Mouse (Mus musculus) megakaryocyte-erythroid progenitor cell, adult 5-6 weeks (primary cell): ENCODE measurements around the gene Pcdh15. TPM values are rescaled to one million over a fixed set of nuclear protein-coding genes. Genes with fewer than 3 reads are reported as not detected.

ENCODE experiments used
- ATAC-seq: replicated peaks from 2 replicates; pipeline ENCODE4 v1.8.0; 2016; ENCODE audit warnings: mild to moderate bottlenecking, inconsistent platforms; ENCODE audit not compliant: severe bottlenecking, poor library complexity, low FRiP score, low TSS enrichment
- total RNA-seq, 2 experiments: library from RNA; stranded (forward) in 1 of 2; stranded (reverse) in 1 of 2; fragments of 200-1000, 215-1000 nt in 1 of 2; fragments of >200 nt in 1 of 2; fragmentation: Nextera tagmentation in 1 of 2; gene quantifications; 2 replicates each; pipeline ENCODE4 v1.2.3; 2014 to 2017

The Pcdh15 gene
- total RNA-seq, 2 experiments from 2014 or later, result not detected

GRCm38 (mm10) chr10:73921579-73921978 is 822.4 kb downstream of the Pcdh15 start:
- no peak for ATAC-seq

- no peak for ATAC-seq
Measured at GRCm38 (mm10) chr10:73928672-73929071, 829.5 kb downstream of the Pcdh15 start.

GRCm38 (mm10) chr10:73929718-73930117 is 830.6 kb downstream of the Pcdh15 start:
- no peak for ATAC-seq

GRCm38 (mm10) chr10:73931185-73931584 is 832.0 kb downstream of the Pcdh15 start:
- ATAC-seq, result no peak

DNA sequence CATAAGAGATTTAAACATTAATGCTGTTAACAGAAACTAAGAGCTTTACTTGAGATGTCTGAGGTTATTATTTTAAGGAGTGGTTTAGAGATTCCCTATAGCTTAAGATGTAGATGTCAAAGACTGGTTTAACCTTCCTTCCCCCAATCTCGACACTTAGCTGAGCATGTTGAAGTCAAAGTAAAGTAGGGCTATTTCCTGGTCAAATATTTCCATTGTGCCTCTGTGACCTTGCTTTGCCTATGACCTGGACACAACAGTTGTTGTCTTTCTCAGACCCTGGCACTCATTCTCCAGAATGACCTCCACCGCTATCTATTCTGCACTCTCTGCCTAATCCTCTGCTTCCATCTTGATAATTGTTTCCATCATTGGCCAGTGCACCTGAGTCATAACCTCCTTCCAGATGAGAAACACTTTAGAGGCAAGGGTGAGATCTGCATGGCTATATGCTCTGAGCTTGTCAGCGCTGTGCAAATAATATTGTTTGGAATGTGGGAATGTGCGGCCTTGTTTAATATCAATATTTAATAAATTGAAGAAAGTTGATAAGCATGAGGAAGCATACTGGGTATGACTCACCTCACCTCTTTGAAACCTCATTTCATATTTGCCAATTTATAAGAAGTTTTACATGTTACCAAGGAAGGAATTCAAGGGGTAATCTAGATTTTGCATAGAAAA is 833.0 kb downstream of the Pcdh15 start:
- no peak for ATAC-seq

GRCm38 (mm10) chr10:73936121-73936520 is 837.0 kb downstream of the Pcdh15 start:
- no peak for ATAC-seq

GRCm38 (mm10) chr10:73938989-73939388 is 839.8 kb downstream of the Pcdh15 start:
- ATAC-seq, result no peak

GRCm38 (mm10) chr10:73947799-73948198 is 848.7 kb downstream of the Pcdh15 start:
- no peak for ATAC-seq

DNA sequence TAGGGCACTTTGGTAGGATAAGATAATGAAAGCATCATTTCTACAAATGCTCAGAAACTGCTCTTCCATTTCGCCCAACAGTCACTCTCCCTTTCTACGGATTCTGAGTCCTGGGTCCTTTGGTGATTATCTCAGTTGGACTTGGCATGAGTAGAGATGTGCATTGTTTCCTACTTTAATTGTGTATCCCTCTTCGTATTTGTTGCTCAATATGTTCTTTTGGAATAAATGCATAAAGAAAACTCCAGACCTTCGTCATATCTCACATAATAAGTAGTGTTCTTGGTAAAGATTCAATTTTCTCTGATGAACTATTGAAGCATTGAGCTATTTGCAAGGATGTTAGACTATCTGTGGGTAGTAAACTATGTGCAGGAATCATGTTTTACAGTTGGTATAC is 854.2 kb downstream of the Pcdh15 start:
- no peak for ATAC-seq

GRCm38 (mm10) chr10:73984057-73984456 is 884.9 kb downstream of the Pcdh15 start:
- no peak for ATAC-seq

DNA sequence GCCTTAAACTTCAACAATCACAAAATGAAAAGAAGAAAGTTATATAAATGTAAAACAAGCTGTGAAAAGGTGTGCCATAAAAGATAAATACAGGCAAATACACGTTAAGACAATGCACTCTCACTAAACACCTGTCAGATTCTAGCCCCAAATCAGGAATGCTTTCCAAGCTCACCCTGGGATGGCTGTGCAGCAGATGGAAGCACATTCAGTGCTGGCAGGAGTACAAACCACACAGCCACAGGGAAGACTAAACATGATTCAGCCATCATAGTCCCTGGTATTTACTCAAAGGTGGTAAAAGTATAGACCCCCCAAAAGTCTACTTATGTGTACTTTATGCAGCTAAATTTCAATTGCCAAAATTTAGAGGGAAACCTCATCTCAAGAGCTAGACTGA is 909.7 kb downstream of the Pcdh15 start:
- no peak for ATAC-seq

GRCm38 (mm10) chr10:74023091-74023490 is 923.9 kb downstream of the Pcdh15 start:
- ATAC-seq, result no peak

DNA sequence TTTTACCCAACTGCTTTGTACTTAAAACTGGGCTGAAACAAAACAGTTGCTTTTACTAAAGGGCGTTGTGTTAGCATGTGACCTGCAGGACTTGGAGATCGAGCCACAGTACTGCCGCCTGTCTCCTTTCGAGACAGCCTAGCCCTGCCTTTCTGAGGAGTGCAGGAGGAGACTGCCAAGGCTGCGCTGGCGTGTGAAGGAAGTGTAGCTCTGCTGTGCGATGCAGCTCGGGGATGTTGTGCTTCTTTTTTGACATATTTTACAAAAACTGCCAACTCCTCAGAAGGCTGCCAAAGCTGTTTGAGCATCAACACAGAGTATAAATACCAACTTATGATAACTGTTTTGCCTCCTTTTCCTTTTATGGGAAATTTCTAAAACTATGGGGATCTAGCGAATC is 953.9 kb downstream of the Pcdh15 start:
- no peak for ATAC-seq

DNA sequence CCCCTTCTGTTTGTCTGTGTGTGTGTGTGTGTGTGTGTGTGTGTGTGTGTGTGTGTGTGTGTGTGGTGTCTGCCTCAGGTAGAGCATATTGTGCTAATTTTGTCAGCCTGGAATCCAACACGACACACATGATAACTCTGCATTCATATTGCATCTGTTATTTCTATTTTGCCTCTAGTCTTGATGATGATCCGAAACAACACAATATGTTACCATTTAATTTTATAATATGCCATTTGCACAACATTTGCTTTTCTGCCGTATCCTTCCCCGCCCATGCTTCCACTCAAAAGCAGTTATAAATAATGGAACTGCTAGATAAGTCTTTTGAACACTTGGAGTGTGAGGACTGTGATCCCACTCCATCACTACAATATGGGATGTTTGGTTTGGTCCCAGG is 987.5 kb downstream of the Pcdh15 start:
- ATAC-seq, result no peak

DNA sequence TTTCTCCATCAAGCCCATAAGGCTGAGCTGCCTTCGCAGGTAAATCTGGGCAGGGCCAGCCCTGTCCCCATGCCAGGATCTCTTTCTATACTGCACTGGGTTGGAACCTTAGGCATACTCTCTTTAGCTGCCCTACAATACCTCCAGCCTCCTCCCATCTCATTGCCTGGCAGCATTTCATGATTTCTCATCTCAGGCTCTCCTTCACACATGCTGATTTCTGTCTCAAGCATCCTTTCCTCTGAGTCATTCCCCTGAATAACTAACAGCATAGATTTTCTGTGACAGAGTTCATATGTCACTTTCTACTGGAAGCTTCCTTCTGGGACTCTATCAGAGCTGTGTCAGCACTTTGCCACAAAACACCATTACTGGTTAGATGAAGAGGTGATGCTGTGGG is 999.2 kb downstream of the Pcdh15 start:
- no peak for ATAC-seq

GRCm38 (mm10) chr10:74114107-74114506 is 1015.0 kb downstream of the Pcdh15 start:
- ATAC-seq, result no peak

DNA sequence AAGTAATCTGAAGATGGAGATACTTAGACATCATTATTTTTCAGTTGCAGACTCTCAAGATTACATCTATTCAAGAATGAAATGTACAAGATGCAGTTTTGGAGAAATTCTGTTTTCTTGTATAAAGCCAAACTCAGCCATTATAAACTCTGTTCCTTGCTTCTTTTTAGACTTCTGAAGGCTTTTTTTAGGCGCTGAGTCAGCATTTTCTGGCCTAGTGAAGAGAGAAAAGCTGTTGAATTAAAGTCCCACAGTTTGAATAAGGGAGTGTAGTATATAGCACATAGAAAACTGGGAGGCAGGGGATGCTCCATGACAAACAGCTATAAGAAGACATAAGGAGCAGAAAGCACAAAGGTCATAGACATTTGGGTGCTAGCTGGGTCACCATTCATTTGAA is 1017.7 kb downstream of the Pcdh15 start:
- ATAC-seq, result no peak

GRCm38 (mm10) chr10:74123421-74123820 is 1024.3 kb downstream of the Pcdh15 start:
- ATAC-seq, result no peak

- ATAC-seq, result no peak
Measured at GRCm38 (mm10) chr10:74129192-74129591, 1030.0 kb downstream of the Pcdh15 start.

DNA sequence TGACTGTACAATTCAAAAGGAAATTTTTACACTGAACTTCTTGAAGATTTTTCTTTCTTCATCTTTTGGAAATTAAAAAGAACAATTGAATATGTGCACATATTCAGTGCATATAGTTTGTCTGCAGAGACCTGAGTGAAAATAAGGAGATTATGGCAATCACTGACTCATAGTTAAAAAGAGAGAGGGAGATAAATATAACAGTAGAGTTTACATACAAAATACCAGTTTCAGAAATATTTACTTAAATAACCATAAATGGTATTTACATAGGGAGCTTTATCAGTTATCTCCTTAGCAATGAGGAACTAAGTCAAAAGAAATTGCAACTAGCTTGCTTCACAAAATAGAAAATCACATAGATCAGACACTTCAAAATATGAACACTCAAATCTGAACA is 1030.5 kb downstream of the Pcdh15 start:
- no peak for ATAC-seq

GRCm38 (mm10) chr10:74130805-74131204 is 1031.7 kb downstream of the Pcdh15 start:
- ATAC-seq, result no peak

- no peak for ATAC-seq
Measured at GRCm38 (mm10) chr10:74147966-74148365, 1048.8 kb downstream of the Pcdh15 start.
